Mouse (Mus musculus) heart, embryonic 10.5 days (tissue): ENCODE measurements around the gene Gmds. TPM values are rescaled to one million over a fixed set of nuclear protein-coding genes. Genes with fewer than 3 reads are reported as not detected.

ENCODE experiments used
- DNase-seq: peaks from one replicate; pipeline ENCODE4 v3.0.0-alpha.2; 2017; ENCODE audit warnings: low spot score
- H3K27ac ChIP-seq: fragments of 300-500 bp; sonication (generic); 2 replicates; pipeline ENCODE4 v1.5.1; 2016; ENCODE audit warnings: mild to moderate bottlenecking
- H3K27me3 ChIP-seq: fragments of 300-500 bp; sonication (generic); 2 replicates; pipeline ENCODE4 v1.6.1; 2016; ENCODE audit warnings: mild to moderate bottlenecking; ENCODE audit not compliant: poor library complexity, insufficient read depth, severe bottlenecking
- H3K36me3 ChIP-seq: fragments of 300-500 bp; sonication (generic); 2 replicates; pipeline ENCODE4 v1.6.1; 2016; ENCODE audit warnings: mild to moderate bottlenecking, moderate library complexity
- H3K4me1 ChIP-seq: fragments of 300-500 bp; sonication (generic); 2 replicates; pipeline ENCODE4 v1.6.1; 2016; ENCODE audit warnings: mild to moderate bottlenecking
- H3K4me3 ChIP-seq: fragments of 300-500 bp; sonication (generic); 2 replicates; pipeline ENCODE4 v1.5.1; 2016; ENCODE audit warnings: mild to moderate bottlenecking, moderate library complexity
- H3K9me3 ChIP-seq: fragments of 300-500 bp; sonication (generic); 2 replicates; pipeline ENCODE4 v1.6.1; 2016; ENCODE audit warnings: mild to moderate bottlenecking, moderate library complexity
- WGBS: fragments of 180-500 bp; shearing (Covaris S2); methylation state at CpG from one replicate; pipeline ENCODE4 v1.1.7; 2016; 5-methylcytosine and 5-hydroxymethylcytosine counted together
- polyA plus RNA-seq: library from polyadenylated mRNA; unstranded; fragments of >200 nt; fragmentation: Nextera tagmentation; extraction: Ambion mirVana; gene quantifications from 2 replicates; pipeline ENCODE4 v1.2.1, GENCODE M21; 2016

Gmds gene
- polyA plus RNA-seq, 1 experiment from 2014 or later: 26.1 TPM

- Histone ChIP-seq H3K27ac (peak overlapping the region; percentile 13; the same call in 1 of the 2 replicates), H3K27me3 (peaks cover 96% of the 10 kb centered on the region), H3K36me3 (peaks cover 9% of the 10 kb centered on the region), H3K4me3 (peak overlapping the region; percentile 38), H3K9me3 (no peaks in the 10 kb centered on the region), H3K4me1 (peaks cover 56% of the 10 kb centered on the region)
- 1% methylated on average over 31 of the region's 31 CpGs for WGBS
- no peak for DNase-seq
Measured at GRCm38 (mm10) chr13:31803166-31804093, 535.1 kb downstream of the Gmds start.

GRCm38 (mm10) chr13:31802447-31802846 lies 536.1 kb downstream of the Gmds start:
- Histone ChIP-seq H3K4me1 (peaks cover 56% of the 10 kb centered on the region), H3K36me3 (no peaks in the 10 kb centered on the region), H3K9me3 (no peaks in the 10 kb centered on the region), H3K27me3 (peaks cover 96% of the 10 kb centered on the region), H3K4me3 (no peak overlapping the region), H3K27ac (no peak overlapping the region)
- DNase-seq: no peak
- 4% methylated on average over 5 of the region's 5 CpGs for WGBS

GRCm38 (mm10) chr13:31801703-31802305 lies 536.7 kb downstream of the Gmds start:
- DNase-seq: no peak
- peaks cover 92% of the 10 kb centered on the region for H3K27me3 ChIP-seq
- no peaks in the 10 kb centered on the region for H3K9me3 ChIP-seq
- 2% methylated on average over 25 of the region's 25 CpGs for WGBS
- H3K36me3 ChIP-seq: no peaks in the 10 kb centered on the region
- H3K4me3 ChIP-seq: peak overlapping the region; percentile 56
- peaks cover 50% of the 10 kb centered on the region for H3K4me1 ChIP-seq
- peak overlapping the region; percentile 65 for H3K27ac ChIP-seq

- 2% methylated on average over 43 of the region's 43 CpGs for WGBS
- H3K9me3 ChIP-seq: no peaks in the 10 kb centered on the region
- H3K36me3 ChIP-seq: no peaks in the 10 kb centered on the region
- DNase-seq: peak; percentile 87
- peak overlapping the region; percentile 56 for H3K4me3 ChIP-seq
- H3K27me3 ChIP-seq: peaks cover 93% of the 10 kb centered on the region
- peak overlapping the region; percentile 65 for H3K27ac ChIP-seq
- H3K4me1 ChIP-seq: peaks cover 46% of the 10 kb centered on the region
Measured at GRCm38 (mm10) chr13:31800581-31801576, 537.7 kb downstream of the Gmds start.

GRCm38 (mm10) chr13:31798075-31798474 lies 540.5 kb downstream of the Gmds start:
- peak overlapping the region; percentile 23; the same call in 1 of the 2 replicates for H3K27ac ChIP-seq
- peak overlapping the region; percentile 38 for H3K4me3 ChIP-seq
- H3K36me3 ChIP-seq: no peaks in the 10 kb centered on the region
- H3K27me3 ChIP-seq: peaks cover 78% of the 10 kb centered on the region
- H3K9me3 ChIP-seq: no peaks in the 10 kb centered on the region
- H3K4me1 ChIP-seq: peaks cover 37% of the 10 kb centered on the region
- no peak for DNase-seq
- WGBS: 5% methylated on average over 9 of the region's 9 CpGs

- no peak overlapping the region for H3K27ac ChIP-seq
Measured at GRCm38 (mm10) chr13:31797346-31797745, 541.2 kb downstream of the Gmds start.

GRCm38 (mm10) chr13:31793163-31793562 lies 545.4 kb downstream of the Gmds start:
- Histone ChIP-seq H3K27me3 (peaks cover 31% of the 10 kb centered on the region), H3K4me1 (peaks cover 16% of the 10 kb centered on the region), H3K27ac (no peak overlapping the region), H3K36me3 (no peaks in the 10 kb centered on the region), H3K4me3 (peak overlapping the region; percentile 46), H3K9me3 (no peaks in the 10 kb centered on the region)
- WGBS: 5% methylated on average over 5 of the region's 5 CpGs
- no peak for DNase-seq

More at GRCm38 (mm10) chr13:31797346-31797745, 541.2 kb downstream of the Gmds start:
- Histone ChIP-seq H3K36me3 (no peaks in the 10 kb centered on the region), H3K9me3 (no peaks in the 10 kb centered on the region), H3K27me3 (peaks cover 72% of the 10 kb centered on the region), H3K4me3 (peak overlapping the region; percentile 38; the same call in 1 of the 2 replicates), H3K4me1 (peaks cover 36% of the 10 kb centered on the region)
- WGBS: 50% methylated on average over 10 of the region's 10 CpGs
- DNase-seq: no peak

GRCm38 (mm10) chr13:31792480-31793132 lies 545.9 kb downstream of the Gmds start:
- H3K4me1 ChIP-seq: peaks cover 10% of the 10 kb centered on the region
- H3K36me3 ChIP-seq: no peaks in the 10 kb centered on the region
- peak; percentile 87 for DNase-seq
- 11% methylated on average over 17 of the region's 17 CpGs for WGBS
- peaks cover 26% of the 10 kb centered on the region for H3K27me3 ChIP-seq
- H3K4me3 ChIP-seq: peak overlapping the region; percentile 46
- no peak overlapping the region for H3K27ac ChIP-seq
- no peaks in the 10 kb centered on the region for H3K9me3 ChIP-seq

GRCm38 (mm10) chr13:31784757-31785156 lies 553.8 kb downstream of the Gmds start:
- Histone ChIP-seq H3K27ac (no peak overlapping the region), H3K27me3 (no peaks in the 10 kb centered on the region), H3K4me1 (0 out of 2 replicates have a peak, but pooled peaks cover 2% of the 10 kb centered on the region), H3K36me3 (no peaks in the 10 kb centered on the region), H3K9me3 (no peaks in the 10 kb centered on the region), H3K4me3 (no peak overlapping the region)
- no peak for DNase-seq
- 77% methylated on average over 7 of the region's 7 CpGs for WGBS

GRCm38 (mm10) chr13:31782063-31782462 lies 556.5 kb downstream of the Gmds start:
- Histone ChIP-seq H3K9me3 (no peaks in the 10 kb centered on the region), H3K27ac (no peak overlapping the region), H3K36me3 (no peaks in the 10 kb centered on the region), H3K4me1 (peaks cover 7% of the 10 kb centered on the region; the same call in 1 of the 2 replicates), H3K4me3 (no peak overlapping the region), H3K27me3 (no peaks in the 10 kb centered on the region)
- no peak for DNase-seq
- WGBS: 81% methylated on average over 2 of the region's 2 CpGs

- DNase-seq: no peak
- 79% methylated on average over 3 of the region's 3 CpGs for WGBS
- Histone ChIP-seq H3K27me3 (no peaks in the 10 kb centered on the region), H3K4me3 (no peak overlapping the region), H3K36me3 (no peaks in the 10 kb centered on the region), H3K27ac (no peak overlapping the region), H3K9me3 (no peaks in the 10 kb centered on the region), H3K4me1 (peaks cover 7% of the 10 kb centered on the region; the same call in 1 of the 2 replicates)
Measured at GRCm38 (mm10) chr13:31780299-31780698, 558.2 kb downstream of the Gmds start.
